19 mouse cellular contexts compared by ENCODE assay signal in genomic region chr16:4935430-4935829, GRCm38 (mm10). TPM values are rescaled to one million over a fixed set of nuclear protein-coding genes. Genes with fewer than 3 reads are reported as not detected.
DNase-seq lines count a peak whose midpoint lies in the region; ATAC-seq and TF ChIP-seq lines count a peak whose summit lies in the region.
"Had no signal": no experiment of that assay in that cellular context is flagged by ENCODE, and none has a peak within 500 bp of the region (broad histone marks: within the 10 kb centered on the region; RNA-seq: fewer than 3 reads in every experiment).

No protein-coding gene starts in this region.

- no peak for DNase-seq in embryonic facial prominence, embryonic 10.5 days (ENCODE audit: low spot score)
- no peak for DNase-seq in kidney, adult 2 months
- DNase-seq in kidney, adult 9 months, result no peak
- DNase-seq in G1E (ENCODE audit: low spot score), result no peak
- DNase-seq in ovary, postnatal 14 days (ENCODE audit: low spot score), result no peak
- DNase-seq in cerebellum, postnatal 10 days, result no peak
- DNase-seq: adrenal gland, postnatal 14 days; cerebellum, adult 2 months; forebrain, postnatal 0 days; lung, adult 2 months; right cerebral cortex, postnatal 4 days; thymus, postnatal 36 days had no signal

- no peak for TF ChIP-seq CTCF in kidney, adult 2 months (conservative IDR thresholded peaks at IDR 0.05; ENCODE audit: insufficient read depth, insufficient read length, low read depth, low read length)
- TF ChIP-seq CTCF in G1E (IDR thresholded peaks at IDR 0.05; ENCODE audit: low read depth, low read length), result no peak
- TF ChIP-seq CTCF in embryonic fibroblast, embryonic 13.5 days (IDR thresholded peaks at IDR 0.05; ENCODE audit: borderline replicate concordance, insufficient read depth, low read length), result 0 out of 2 replicates have a peak, but pooled peaks have one; percentile 1

- 0 out of 2 replicates have a peak overlapping the region, but pooled peaks have one; percentile 56 for H3K27ac ChIP-seq in embryonic facial prominence, embryonic 13.5 days
- H3K27ac ChIP-seq in embryonic facial prominence, embryonic 10.5 days (replicated peaks), result no peak overlapping the region
- H3K27ac ChIP-seq in kidney, adult 2 months (ENCODE audit: insufficient read depth, low read depth, low read length), result no peak overlapping the region
- H3K27ac ChIP-seq in embryonic fibroblast, embryonic 13.5 days (ENCODE audit: insufficient read depth, low read length), result no peak overlapping the region
- H3K27ac ChIP-seq: embryonic facial prominence, embryonic 12.5 days; hindbrain, embryonic 14.5 days; liver, embryonic 12.5 days; midbrain, embryonic 12.5 days had no signal

- H3K27me3 ChIP-seq in embryonic facial prominence, embryonic 13.5 days, result no peaks in the 10 kb centered on the region
- no peaks in the 10 kb centered on the region for H3K27me3 ChIP-seq in embryonic facial prominence, embryonic 10.5 days (replicated peaks; ENCODE audit: low read depth, poor library complexity, severe bottlenecking)
- H3K27me3 ChIP-seq in kidney, adult 2 months (replicated peaks; ENCODE audit: control insufficient read depth, insufficient read depth, low read length), result no peaks in the 10 kb centered on the region
- no peaks in the 10 kb centered on the region for H3K27me3 ChIP-seq in G1E (ENCODE audit: insufficient read depth, low read length)
- H3K27me3 ChIP-seq: embryonic facial prominence, embryonic 12.5 days; limb, embryonic 12.5 days; liver, embryonic 12.5 days; midbrain, embryonic 12.5 days had no signal

- 97% methylated on average over 31 of the region's 31 CpGs for WGBS in embryonic facial prominence, embryonic 13.5 days
- WGBS in embryonic facial prominence, embryonic 10.5 days, result 94% methylated on average over 31 of the region's 31 CpGs
- WGBS in kidney, adult 2 months, result 97% methylated on average over 31 of the region's 31 CpGs

- no peak for ATAC-seq in embryonic facial prominence, embryonic 13.5 days (ENCODE audit: insufficient number of reproducible peaks, insufficient read depth, low FRiP score, low TSS enrichment, low read depth)
- no peak for ATAC-seq in G1E (ENCODE audit: extremely low read depth, insufficient number of reproducible peaks, low FRiP score, poor library complexity, severe bottlenecking)
- ATAC-seq: forebrain, postnatal 0 days; liver, embryonic 12.5 days had no signal

- H3K9me3 ChIP-seq in embryonic facial prominence, embryonic 13.5 days, result no peaks in the 10 kb centered on the region
- no peaks in the 10 kb centered on the region for H3K9me3 ChIP-seq in embryonic facial prominence, embryonic 10.5 days
- H3K9me3 ChIP-seq in G1E (replicated peaks), result peaks cover 4% of the 10 kb centered on the region; the same call in 1 of the 2 replicates
- H3K9me3 ChIP-seq: embryonic facial prominence, embryonic 12.5 days; limb, embryonic 12.5 days; liver, embryonic 12.5 days; midbrain, embryonic 12.5 days had no signal

- no peak overlapping the region for H3K4me3 ChIP-seq in embryonic facial prominence, embryonic 13.5 days
- H3K4me3 ChIP-seq in embryonic facial prominence, embryonic 10.5 days, result no peak overlapping the region
- no peak overlapping the region for H3K4me3 ChIP-seq in kidney, adult 2 months (ENCODE audit: insufficient read depth, low read depth, low read length)
- peak overlapping the region; percentile 18; the same call in 1 of the 2 replicates for H3K4me3 ChIP-seq in G1E (ENCODE audit: low read depth, low read length)
- H3K4me3 ChIP-seq in embryonic fibroblast, embryonic 13.5 days (ENCODE audit: insufficient read depth, low read length), result no peak overlapping the region
- H3K4me3 ChIP-seq: embryonic facial prominence, embryonic 12.5 days; limb, embryonic 12.5 days; liver, embryonic 12.5 days; midbrain, embryonic 12.5 days had no signal

- H3K9ac ChIP-seq in embryonic facial prominence, embryonic 13.5 days, result no peak overlapping the region
- H3K9ac ChIP-seq: embryonic facial prominence, embryonic 12.5 days; forebrain, postnatal 0 days; hindbrain, embryonic 14.5 days; limb, embryonic 12.5 days; liver, embryonic 12.5 days; midbrain, embryonic 12.5 days had no signal

- peaks cover 82% of the 10 kb centered on the region for H3K36me3 ChIP-seq in embryonic facial prominence, embryonic 13.5 days
- H3K36me3 ChIP-seq in embryonic facial prominence, embryonic 10.5 days (replicated peaks), result peaks cover 83% of the 10 kb centered on the region
- H3K36me3 ChIP-seq in kidney, adult 2 months (ENCODE audit: control insufficient read depth, insufficient read depth, low read length), result no peaks in the 10 kb centered on the region
- peaks cover 90% of the 10 kb centered on the region for H3K36me3 ChIP-seq in G1E (replicated peaks)

- no peak overlapping the region for H3K4me2 ChIP-seq in embryonic facial prominence, embryonic 13.5 days
- H3K4me2 ChIP-seq: embryonic facial prominence, embryonic 12.5 days; hindbrain, embryonic 14.5 days; limb, embryonic 12.5 days; liver, embryonic 12.5 days; midbrain, embryonic 12.5 days had no signal

- TF ChIP-seq POLR2A in kidney, adult 2 months (IDR thresholded peaks at IDR 0.05; ENCODE audit: low read depth, low read length), result peak; percentile 37
- TF ChIP-seq POLR2A in embryonic fibroblast, embryonic 13.5 days (IDR thresholded peaks at IDR 0.05; ENCODE audit: low read depth, low read length), result peak; percentile 42; the same call in 1 of the 2 replicates

- peaks cover 16% of the 10 kb centered on the region for H3K4me1 ChIP-seq in embryonic facial prominence, embryonic 13.5 days
- H3K4me1 ChIP-seq in embryonic facial prominence, embryonic 10.5 days, result peaks cover 17% of the 10 kb centered on the region
- peaks cover 18% of the 10 kb centered on the region for H3K4me1 ChIP-seq in kidney, adult 2 months (ENCODE audit: control insufficient read depth, insufficient read depth, low read length)
- peaks cover 23% of the 10 kb centered on the region for H3K4me1 ChIP-seq in G1E (ENCODE audit: insufficient read depth, low read depth, low read length)
- no peaks in the 10 kb centered on the region for H3K4me1 ChIP-seq in embryonic fibroblast, embryonic 13.5 days (ENCODE audit: control insufficient read depth, insufficient read depth, low read length)

RNA-seq across cellular contexts. Expression of gene Nudt16l1, which starts 3.1 kb away (rescaled TPM):
- polyA plus RNA-seq in embryonic facial prominence, embryonic 13.5 days (2015; fragmentation: Nextera tagmentation; extraction: Ambion mirVana), result 179 and 185 TPM in 2 replicates
- 139 and 151 TPM in 2 replicates for polyA plus RNA-seq in embryonic facial prominence, embryonic 10.5 days (2016; fragmentation: Nextera tagmentation; extraction: Ambion mirVana)
- polyA plus RNA-seq in kidney, adult 2 months (2012; rRNA removed), result 137 and 145 TPM in 2 replicates
- total RNA-seq in G1E (2014; fragmentation: Nextera tagmentation) (21.7 and 23.1 TPM in 2 replicates), G1E (2017) (20.5 and 21.6 TPM in 2 replicates)
- polyA plus RNA-seq in G1E (2012), result 37.8 and 42.9 TPM in 2 replicates
- polyA plus RNA-seq in embryonic fibroblast, embryonic 13.5 days (2011; ENCODE audit: insufficient read length, low read depth, missing spikeins), result 20.2 and 27.5 TPM in 2 replicates

RNA-seq across cellular contexts. Expression of gene Anks3, which starts 28.6 kb away (rescaled TPM):
- 67.6 and 68.4 TPM in 2 replicates for polyA plus RNA-seq in embryonic facial prominence, embryonic 13.5 days (2015; fragmentation: Nextera tagmentation; extraction: Ambion mirVana)
- polyA plus RNA-seq in embryonic facial prominence, embryonic 10.5 days (2016; fragmentation: Nextera tagmentation; extraction: Ambion mirVana), result 45.3 and 45.8 TPM in 2 replicates
- 50.7 and 61.1 TPM in 2 replicates for polyA plus RNA-seq in kidney, adult 2 months (2012; rRNA removed)
- total RNA-seq in G1E (2014; fragmentation: Nextera tagmentation), result 32.2 and 36.6 TPM in 2 replicates
- 17.5 and 27.5 TPM in 2 replicates for total RNA-seq in G1E (2017)
- 24.2 and 24.4 TPM in 2 replicates for polyA plus RNA-seq in G1E (2012)
- polyA plus RNA-seq in embryonic fibroblast, embryonic 13.5 days (2011; ENCODE audit: insufficient read length, low read depth, missing spikeins), result 32.3 and 41.4 TPM in 2 replicates

RNA-seq across cellular contexts. Expression of gene Mgrn1, which starts 49.4 kb away (rescaled TPM):
- polyA plus RNA-seq in embryonic facial prominence, embryonic 13.5 days (2015; fragmentation: Nextera tagmentation; extraction: Ambion mirVana), result 87.7 and 95.2 TPM in 2 replicates
- 64.9 and 72.0 TPM in 2 replicates for polyA plus RNA-seq in embryonic facial prominence, embryonic 10.5 days (2016; fragmentation: Nextera tagmentation; extraction: Ambion mirVana)
- 197 and 218 TPM in 2 replicates for polyA plus RNA-seq in kidney, adult 2 months (2012; rRNA removed)
- total RNA-seq in G1E (2014; fragmentation: Nextera tagmentation) (30.4 and 32.1 TPM in 2 replicates), G1E (2017) (16.1 and 18.6 TPM in 2 replicates)
- polyA plus RNA-seq in G1E (2012), result 19.3 and 22.5 TPM in 2 replicates
- 65.0 and 66.9 TPM in 2 replicates for polyA plus RNA-seq in embryonic fibroblast, embryonic 13.5 days (2011; ENCODE audit: insufficient read length, low read depth, missing spikeins)

RNA-seq across cellular contexts. Expression of gene Ubald1, which starts 55.3 kb away (rescaled TPM):
- polyA plus RNA-seq in embryonic facial prominence, embryonic 13.5 days (2015; fragmentation: Nextera tagmentation; extraction: Ambion mirVana), result 40.2 and 41.5 TPM in 2 replicates
- polyA plus RNA-seq in embryonic facial prominence, embryonic 10.5 days (2016; fragmentation: Nextera tagmentation; extraction: Ambion mirVana), result 44.0 and 46.2 TPM in 2 replicates
- 38.4 and 39.2 TPM in 2 replicates for polyA plus RNA-seq in kidney, adult 2 months (2012; rRNA removed)
- total RNA-seq in G1E (2014; fragmentation: Nextera tagmentation), result 58.9 and 70.4 TPM in 2 replicates
- 6.9 and 7.2 TPM in 2 replicates for total RNA-seq in G1E (2017)
- 189 and 228 TPM in 2 replicates for polyA plus RNA-seq in G1E (2012)
- polyA plus RNA-seq in embryonic fibroblast, embryonic 13.5 days (2011; ENCODE audit: insufficient read length, low read depth, missing spikeins), result 31.3 and 38.2 TPM in 2 replicates
